1 mouse cellular context compared by ENCODE assay signal in the genomic region with DNA sequence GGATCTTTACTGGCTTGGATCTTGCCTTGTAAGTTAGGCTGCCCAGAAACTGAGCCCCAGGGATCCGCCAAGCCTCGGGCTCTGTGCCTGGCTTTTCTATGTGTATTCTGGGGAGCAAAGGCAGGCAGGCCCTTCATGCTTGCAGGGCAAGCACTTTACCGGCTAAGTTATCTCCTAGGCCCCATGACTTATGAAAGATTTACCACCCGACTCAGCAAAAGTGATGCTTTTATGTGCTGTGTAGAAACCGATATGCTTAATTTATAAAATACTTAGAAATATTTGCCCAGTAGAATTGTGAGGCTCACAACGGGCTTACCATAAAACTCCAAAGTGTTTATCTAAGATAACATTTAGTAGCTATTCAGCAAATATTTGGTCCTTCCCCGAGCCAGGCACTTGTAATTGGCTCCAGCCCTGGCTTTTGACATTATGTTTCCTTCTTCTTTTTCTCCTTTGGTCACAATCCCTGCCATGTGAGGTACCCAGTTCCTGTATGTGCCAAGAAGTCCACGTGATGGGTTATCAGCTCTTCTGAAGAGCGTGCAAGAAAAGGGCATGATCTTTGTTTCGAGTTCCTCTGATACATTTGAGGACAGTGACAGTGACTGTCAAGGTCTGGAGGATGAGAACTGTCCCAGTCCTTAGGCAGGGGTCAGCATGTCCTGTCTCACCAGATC.
A peak's percentile ranks its signal among the peaks of the same experiment; 100 is the strongest.
TF ChIP-seq lines count a peak whose summit lies in the region.

No protein-coding gene starts in this region.

TF ChIP-seq in MEL, 35 proteins besides CTCF, POLR2A, EP300 and RAD21 (continued from another document):
- TF ChIP-seq MXI1 (IDR thresholded peaks at IDR 0.05; ENCODE audit: low read depth, low read length) (peak; percentile 50; the same call in 1 of the 2 replicates), KAT2A (conservative IDR thresholded peaks at IDR 0.05; ENCODE audit: low read depth, low read length) (no peak), ZMIZ1 (IDR thresholded peaks at IDR 0.05; ENCODE audit: low read depth, low read length) (no peak), MEF2A (IDR thresholded peaks at IDR 0.05; ENCODE audit: extremely low read depth, insufficient replicate concordance, low read depth, low read length, poor library complexity, severe bottlenecking) (no peak), MAX (IDR thresholded peaks at IDR 0.05; ENCODE audit: low read length) (peak; percentile 84), NRF1 (IDR thresholded peaks at IDR 0.05; ENCODE audit: insufficient read depth, low read depth, low read length, poor library complexity, severe bottlenecking) (no peak)
